Mouse (Mus musculus): ENCODE measurements around the gene Mycn. TPM values are rescaled to one million over a fixed set of nuclear protein-coding genes. Genes with fewer than 3 reads are reported as not detected.

Mycn gene
- total RNA-seq (2021) = 1 to 10 TPM; 7.7 to 9.0 TPM
- long read RNA-seq, transcript Mycn-201 (3 exons, 2,674 nt) = major isoform, 6 of 6 reads
- long read RNA-seq, partial matches to known transcripts = 0 of 6 reads
- long read RNA-seq, other reads (novel, unspliced or antisense) = 0 of 6 reads

GRCm38 (mm10) chr12:12941661-12942363 is at the start of gene Mycn:
TSS of gene Mycn (minus strand) at chr12:12941914.
- DNase-seq (ENCODE audit: low spot score in 2 of 2) = peak; percentile 74 to 86

- DNase-seq (ENCODE audit: low spot score in 2 of 2) = no peak
These were observed 45.7 kb upstream of the Mycn start for GRCm38 (mm10) chr12:12987376-12987775.

- no peak for DNase-seq (ENCODE audit: low spot score in 2 of 2)
These were observed 45.0 kb upstream of the Mycn start for GRCm38 (mm10) chr12:12986612-12987206.

- no peak for DNase-seq (ENCODE audit: low spot score in 2 of 2)
These were observed 41.3 kb upstream of the Mycn start for GRCm38 (mm10) chr12:12983032-12983431.

GRCm38 (mm10) chr12:12975397-12975796 is 33.7 kb upstream of the Mycn start:
- DNase-seq (ENCODE audit: low spot score in 2 of 2) = no peak

GRCm38 (mm10) chr12:12972756-12973435 is 31.2 kb upstream of the Mycn start:
- no peak for DNase-seq (ENCODE audit: low spot score in 2 of 2)

- DNase-seq (ENCODE audit: low spot score in 2 of 2) = no peak
These were observed 26.2 kb upstream of the Mycn start for GRCm38 (mm10) chr12:12967946-12968345.

GRCm38 (mm10) chr12:12964856-12965255 is 23.1 kb upstream of the Mycn start:
- no peak for DNase-seq (ENCODE audit: low spot score in 2 of 2)

- no peak for DNase-seq (ENCODE audit: low spot score in 2 of 2)
These were observed 5.9 kb upstream of the Mycn start for GRCm38 (mm10) chr12:12947606-12948005.

- DNase-seq (ENCODE audit: low spot score in 2 of 2) = no peak
These were observed 1.6 kb upstream of the Mycn start for GRCm38 (mm10) chr12:12943288-12943687.

GRCm38 (mm10) chr12:12942364-12943050 is 793 bp upstream of the Mycn start:
- peak; percentile 85 to 91 for DNase-seq (ENCODE audit: low spot score in 2 of 2)

GRCm38 (mm10) chr12:12941129-12941504 is 597 bp downstream of the Mycn start:
- DNase-seq (ENCODE audit: low spot score in 2 of 2) = peak; percentile 12 to 30

- DNase-seq (ENCODE audit: low spot score in 2 of 2) = peak; percentile 28 to 39
These were observed 1.1 kb downstream of the Mycn start for GRCm38 (mm10) chr12:12940466-12941128.

- peak; percentile 1 to 22 for DNase-seq (ENCODE audit: low spot score in 2 of 2)
These were observed 1.9 kb downstream of the Mycn start for GRCm38 (mm10) chr12:12939581-12940465.

- peak; percentile 58 to 68 for DNase-seq (ENCODE audit: low spot score in 2 of 2)
These were observed 2.9 kb downstream of the Mycn start for GRCm38 (mm10) chr12:12938850-12939249.

GRCm38 (mm10) chr12:12938361-12938760 is 3.4 kb downstream of the Mycn start:
- DNase-seq (ENCODE audit: low spot score in 2 of 2) = peak; percentile 30 to 54

- peak in 1 of 2 experiments; percentile 15 for DNase-seq (ENCODE audit: low spot score in 2 of 2)
These were observed 4.0 kb downstream of the Mycn start for GRCm38 (mm10) chr12:12937746-12938145.

GRCm38 (mm10) chr12:12937088-12937487 is 4.6 kb downstream of the Mycn start:
- DNase-seq (ENCODE audit: low spot score in 2 of 2) = peak; percentile 5 to 21

- DNase-seq (ENCODE audit: low spot score in 2 of 2) = no peak
These were observed 9.5 kb downstream of the Mycn start for GRCm38 (mm10) chr12:12932238-12932637.

GRCm38 (mm10) chr12:12928239-12928638 is 13.5 kb downstream of the Mycn start:
- no peak for DNase-seq (ENCODE audit: low spot score in 2 of 2)

Data from layer of hippocampus, adult 18-20 months (tissue).